Mouse (Mus musculus) heart, postnatal 25 days (tissue): Measurements from ENCODE around the gene Ube2r2. TPM values are rescaled to one million over a fixed set of nuclear protein-coding genes. Genes with fewer than 3 reads are reported as not detected.

Experiments
- DNase-seq: peaks from one replicate; pipeline ENCODE4 v3.0.0; 2022; ENCODE audit warnings: low spot score
- intact Hi-C: fragments of 180-260 bp; cut with DNase I; formaldehyde crosslinking; loops from one replicate; pipeline ENCODE4 v1.15.1; 2025
- total RNA-seq, 2 experiments: library from RNA; stranded (reverse); gene quantifications; 2 replicates each; pipeline ENCODE4 v1.2.3; 2021

Gene Ube2r2
- total RNA-seq: 100 to 1,000 TPM; 121 to 131 TPM

GRCm38 (mm10) chr4:41135711-41136453 is at the start of gene Ube2r2:
Gene Ube2r2 (plus strand): TSS chr4:41135743.
- peak; percentile 54 for DNase-seq
- intact Hi-C loops: no loop called here

GRCm38 (mm10) chr4:41086947-41087346 is 48.6 kb upstream of the Ube2r2 start:
- DNase-seq: no peak
- intact Hi-C loops: no loop called here

- intact Hi-C loops: no loop called here
- no peak for DNase-seq
Observed at GRCm38 (mm10) chr4:41087459-41088298, 47.9 kb upstream of the Ube2r2 start.

GRCm38 (mm10) chr4:41089189-41089588 is 46.4 kb upstream of the Ube2r2 start:
- intact Hi-C loops: no loop called here
- DNase-seq: no peak

- intact Hi-C loops: no loop called here
- no peak for DNase-seq
Observed at GRCm38 (mm10) chr4:41089705-41090104, 45.8 kb upstream of the Ube2r2 start.

- DNase-seq: no peak
- intact Hi-C loops: no loop called here
Observed at GRCm38 (mm10) chr4:41091391-41091790, 44.2 kb upstream of the Ube2r2 start.

GRCm38 (mm10) chr4:41092958-41093357 is 42.6 kb upstream of the Ube2r2 start:
- intact Hi-C loops: no loop called here
- no peak for DNase-seq

- DNase-seq: no peak
- intact Hi-C loops: no loop called here
Observed at GRCm38 (mm10) chr4:41094361-41094760, 41.2 kb upstream of the Ube2r2 start.

GRCm38 (mm10) chr4:41096169-41096568 is 39.4 kb upstream of the Ube2r2 start:
- DNase-seq: no peak
- intact Hi-C loops: no loop called here

GRCm38 (mm10) chr4:41096794-41097193 is 38.7 kb upstream of the Ube2r2 start:
- DNase-seq: no peak
- intact Hi-C loops: no loop called here

GRCm38 (mm10) chr4:41097381-41097780 is 38.2 kb upstream of the Ube2r2 start:
- intact Hi-C loops: no loop called here
- DNase-seq: no peak

- intact Hi-C loops: no loop called here
- DNase-seq: no peak
Observed at GRCm38 (mm10) chr4:41097871-41098576, 37.5 kb upstream of the Ube2r2 start, which contains the start of gene Aqp3. Gene Aqp3 (minus strand): TSS chr4:41098183.

- no peak for DNase-seq
Observed at GRCm38 (mm10) chr4:41098577-41098951, 37.0 kb upstream of the Ube2r2 start.

GRCm38 (mm10) chr4:41100986-41101385 is 34.6 kb upstream of the Ube2r2 start:
- DNase-seq: no peak
- intact Hi-C loops: no loop called here

More at GRCm38 (mm10) chr4:41098577-41098951, 37.0 kb upstream of the Ube2r2 start:
- intact Hi-C loops: no loop called here

GRCm38 (mm10) chr4:41102901-41103300 is 32.6 kb upstream of the Ube2r2 start:
- intact Hi-C loops: no loop called here
- no peak for DNase-seq

GRCm38 (mm10) chr4:41107440-41107839 is 28.1 kb upstream of the Ube2r2 start:
- intact Hi-C loops: no loop called here
- no peak for DNase-seq

- intact Hi-C loops: no loop called here
- no peak for DNase-seq
Observed at GRCm38 (mm10) chr4:41108717-41109425, 26.7 kb upstream of the Ube2r2 start.

GRCm38 (mm10) chr4:41114358-41115070 is 21.0 kb upstream of the Ube2r2 start:
- intact Hi-C loops: no loop called here
- DNase-seq: no peak

- no peak for DNase-seq
- intact Hi-C loops: no loop called here
Observed at GRCm38 (mm10) chr4:41115074-41115473, 20.5 kb upstream of the Ube2r2 start.
